Mouse (Mus musculus) gastrocnemius, adult 18-20 months (tissue): ENCODE results near the gene Tbc1d20. TPM values are rescaled to one million over a fixed set of nuclear protein-coding genes. Genes with fewer than 3 reads are reported as not detected.
A peak's percentile ranks its signal among the peaks of the same experiment; 100 is the strongest.
"Not testable (repeated sequence)": the region's sequence is repeated elsewhere in the genome, so short reads cannot be mapped to it uniquely, and the experiment has no call there.

Experiments used
- DNase-seq: peaks from one replicate; pipeline ENCODE4 v3.0.0; 2021; ENCODE audit warnings: low spot score
- long read RNA-seq, 2 experiments: library from polyadenylated mRNA; stranded (forward); transcript quantifications; one replicate each; pipeline ENCODE4 v2.0.0; 2021
- total RNA-seq, 2 experiments: library from RNA; stranded (reverse); gene quantifications; 2 replicates each; pipeline ENCODE4 v1.2.3; 2021

The Tbc1d20 gene
- total RNA-seq = 10 to 100 TPM; 18.6 to 25.1 TPM
- long read RNA-seq, experiment 1, transcript Tbc1d20-201 (8 exons, 3,386 nt) = major isoform, 21 of 28 reads
- long read RNA-seq, experiment 1, partial matches to known transcripts = 3 of 28 reads
- long read RNA-seq, experiment 1, other reads (novel, unspliced or antisense) = 4 of 28 reads
- long read RNA-seq, experiment 2, transcript Tbc1d20-201 (8 exons, 3,386 nt) = major isoform, 19 of 26 reads
- long read RNA-seq, experiment 2, partial matches to known transcripts = 4 of 26 reads
- long read RNA-seq, experiment 2, other reads (novel, unspliced or antisense) = 3 of 26 reads

- DNase-seq = peak; percentile 86
Measured at GRCm38 (mm10) chr2:152293727-152294475, at the start of gene Tbc1d20. Tbc1d20 (plus strand) TSS chr2:152293828.

GRCm38 (mm10) chr2:152247213-152247612 is 46.4 kb upstream of the Tbc1d20 start:
- DNase-seq = no peak

- no peak for DNase-seq
Measured at GRCm38 (mm10) chr2:152250511-152250910, 43.1 kb upstream of the Tbc1d20 start.

DNA sequence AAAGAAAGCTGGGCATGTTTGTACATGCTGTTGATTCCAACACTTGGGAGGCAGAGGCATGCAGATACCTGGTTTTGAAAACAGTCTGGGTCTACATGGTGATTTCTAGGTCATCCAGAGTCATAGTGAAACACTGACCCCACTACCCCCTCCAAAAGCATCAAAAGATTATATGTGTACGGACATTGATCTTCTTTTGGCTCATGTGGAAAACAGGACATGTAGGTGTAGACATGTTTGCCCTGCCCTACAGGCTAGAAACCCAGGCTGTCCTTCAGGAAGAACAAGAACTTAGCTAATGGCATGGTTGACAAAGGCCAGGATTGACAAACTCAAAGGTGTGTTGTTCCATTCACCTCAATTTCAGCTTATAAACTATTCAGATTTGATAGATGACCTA is 33.9 kb upstream of the Tbc1d20 start:
- DNase-seq = no peak

- no peak for DNase-seq
Measured at GRCm38 (mm10) chr2:152273639-152274038, 20.0 kb upstream of the Tbc1d20 start.

DNA sequence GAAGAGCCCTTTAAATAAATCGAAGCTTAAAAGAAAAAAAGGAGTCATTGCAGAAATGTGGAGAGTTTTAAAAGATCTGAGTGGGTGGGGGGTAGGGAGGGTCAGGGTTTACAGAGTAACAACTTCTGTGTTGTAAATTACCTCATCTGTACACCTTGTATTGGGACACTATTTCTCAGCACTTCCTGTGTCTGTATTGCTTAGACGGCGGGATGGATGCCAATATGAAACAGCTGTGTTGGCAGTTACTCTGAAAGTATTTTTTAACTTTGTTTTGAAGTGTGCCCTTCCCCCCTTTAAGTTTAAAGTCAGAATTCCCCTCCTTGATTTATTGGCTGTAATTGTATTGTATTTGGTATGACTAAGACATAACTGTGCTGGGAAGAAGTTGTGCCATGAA is 12.2 kb upstream of the Tbc1d20 start:
- DNase-seq = no peak

GRCm38 (mm10) chr2:152287560-152287959 is 6.1 kb upstream of the Tbc1d20 start:
- no peak for DNase-seq

DNA sequence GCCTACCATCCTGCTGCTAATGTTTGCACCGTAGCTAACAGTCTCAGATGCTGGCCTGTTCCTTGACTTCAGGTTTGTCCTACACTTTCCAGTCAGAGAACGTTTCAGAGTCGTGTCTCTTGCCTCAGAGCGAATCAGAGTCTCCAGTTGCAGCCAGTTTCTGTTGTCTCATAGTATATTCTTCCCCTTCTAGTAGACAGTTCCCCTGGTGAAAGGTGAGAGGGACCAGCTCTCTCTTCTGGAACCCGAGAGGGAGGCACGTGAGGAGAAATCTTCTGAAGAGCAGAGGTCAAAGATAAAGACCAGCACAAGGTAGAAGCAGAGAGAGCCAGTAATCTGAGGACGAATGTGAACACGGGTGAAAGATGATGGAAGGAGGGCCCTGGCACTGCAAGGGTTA is 5.6 kb upstream of the Tbc1d20 start:
- no peak for DNase-seq

GRCm38 (mm10) chr2:152289623-152290022 is 4.0 kb upstream of the Tbc1d20 start:
- not testable (repeated sequence) for DNase-seq

DNA sequence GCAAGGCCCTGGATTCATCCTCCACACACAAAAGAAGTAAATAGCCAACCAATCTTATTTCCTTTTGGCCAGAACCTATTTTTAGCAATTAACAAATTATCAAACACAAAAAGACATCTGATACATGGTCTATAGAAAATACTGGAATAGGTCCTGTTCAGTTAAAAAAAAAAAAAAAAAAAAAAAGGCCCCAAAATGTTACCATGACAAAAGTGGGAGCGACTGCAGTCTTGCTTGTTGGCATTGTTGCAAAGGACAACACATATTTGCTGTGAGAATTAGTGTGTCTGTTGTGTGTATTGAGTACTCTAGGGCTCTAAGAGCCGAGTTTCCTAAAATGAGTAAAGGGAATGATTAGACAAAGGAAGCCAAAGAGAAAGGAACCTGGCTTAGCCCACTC is 1.2 kb upstream of the Tbc1d20 start:
- no peak for DNase-seq

DNA sequence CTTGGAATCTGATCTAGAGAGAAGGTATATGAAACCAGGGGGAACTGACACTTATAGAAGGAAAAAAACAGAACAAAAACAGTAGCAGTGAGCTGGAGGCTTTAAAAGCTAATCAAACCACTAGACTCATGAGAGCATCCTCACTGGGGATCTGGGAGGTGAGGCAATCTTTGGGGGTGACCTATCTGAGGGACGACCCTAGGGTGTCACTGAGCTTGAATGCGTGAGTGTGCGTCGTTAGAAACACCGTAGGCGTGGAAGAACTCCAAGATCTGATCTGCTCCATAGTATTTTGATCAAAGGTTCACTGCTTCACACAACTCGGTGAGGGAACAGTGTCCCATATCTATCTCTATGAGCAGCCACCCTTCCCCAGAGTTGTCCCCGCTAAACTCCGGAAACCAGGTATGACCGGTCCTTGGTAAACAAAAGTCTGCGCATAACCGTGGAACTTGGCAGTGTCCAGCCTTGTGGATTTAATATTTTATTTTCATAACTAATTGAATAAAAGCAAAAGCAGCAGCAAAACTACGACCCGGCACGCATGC is 375 bp upstream of the Tbc1d20 start:
- DNase-seq = no peak

DNA sequence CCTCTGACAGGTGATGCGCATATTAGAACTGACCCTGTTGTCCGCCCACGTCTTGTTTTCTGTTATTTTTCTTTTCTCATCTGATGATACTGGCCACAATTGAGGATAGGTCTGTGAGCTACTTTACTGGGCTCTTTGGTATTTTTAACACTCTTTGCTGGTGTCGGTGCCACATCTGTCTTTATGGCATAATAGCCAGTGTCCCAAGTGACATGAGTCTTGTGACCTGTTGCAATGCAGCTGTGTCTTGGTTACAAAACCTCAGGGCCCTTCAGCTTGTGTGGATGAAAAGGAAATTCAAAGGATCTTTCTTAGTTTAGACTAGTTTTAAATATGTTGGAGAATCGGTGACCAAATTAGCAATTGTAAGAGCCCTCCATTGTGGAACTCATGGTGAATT is 913 bp downstream of the Tbc1d20 start:
- no peak for DNase-seq

- DNase-seq = no peak
Measured at GRCm38 (mm10) chr2:152302862-152303261, 9.2 kb downstream of the Tbc1d20 start.

- no peak for DNase-seq
Measured at GRCm38 (mm10) chr2:152303781-152304180, 10.2 kb downstream of the Tbc1d20 start.

- no peak for DNase-seq
Measured at GRCm38 (mm10) chr2:152305480-152305879, 11.9 kb downstream of the Tbc1d20 start.

DNA sequence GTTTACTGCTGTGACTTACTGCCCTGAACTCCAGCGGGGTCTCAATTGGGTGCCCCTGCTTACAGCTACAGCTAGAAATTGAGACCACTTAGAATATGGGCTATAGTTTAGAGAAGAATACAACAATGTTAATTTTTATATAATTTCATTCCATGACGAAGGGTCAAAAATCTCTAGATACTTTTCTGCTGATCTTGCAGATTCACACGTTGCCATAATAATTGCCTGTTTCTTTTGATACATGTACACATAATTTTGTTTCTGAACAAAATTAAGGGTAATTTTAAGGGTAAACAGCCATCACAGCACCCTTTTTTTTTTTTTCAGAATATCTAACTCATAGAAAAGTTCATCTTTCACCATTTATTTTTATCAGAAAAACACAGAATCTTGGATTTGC is 13.6 kb downstream of the Tbc1d20 start:
- no peak for DNase-seq

DNA sequence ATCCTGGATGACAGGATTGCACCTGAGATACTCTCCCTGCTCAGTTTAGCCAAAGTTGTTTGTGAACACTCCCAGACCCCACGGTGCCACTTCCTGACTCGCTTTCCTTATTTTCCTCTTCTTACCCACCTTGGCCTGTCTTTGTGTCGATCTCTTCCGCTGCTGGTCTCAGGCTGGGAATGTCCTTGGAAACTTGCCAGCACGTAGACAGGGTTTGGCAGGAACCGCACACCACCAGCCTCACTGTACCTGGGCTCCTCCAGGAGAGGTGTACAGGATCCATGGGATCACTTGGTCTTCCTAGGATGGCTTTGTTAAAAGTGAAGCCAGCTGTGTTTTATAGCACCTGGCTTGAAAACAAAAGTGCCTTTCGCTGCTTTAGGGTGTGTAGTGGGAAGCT is 19.4 kb downstream of the Tbc1d20 start:
- no peak for DNase-seq

DNA sequence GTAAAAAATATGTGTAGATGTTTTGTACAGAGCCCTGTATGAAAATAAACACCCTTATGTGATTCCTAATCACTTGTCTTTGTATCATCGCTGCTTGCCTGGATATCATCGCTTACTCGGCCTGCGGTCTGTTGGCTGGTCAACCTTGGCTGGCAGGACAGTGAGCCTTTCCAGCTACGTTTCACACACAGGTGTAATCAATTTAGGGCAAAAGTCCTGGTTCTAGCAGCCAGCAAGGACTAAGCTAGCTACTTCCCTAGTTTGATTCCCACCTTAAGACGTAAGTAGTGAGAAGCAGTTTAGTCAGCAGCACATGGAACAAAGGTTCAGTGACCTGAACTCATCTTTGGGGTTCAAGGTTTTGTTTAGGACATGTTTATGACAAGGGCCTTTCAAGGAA is 20.3 kb downstream of the Tbc1d20 start:
- DNase-seq = no peak

DNA sequence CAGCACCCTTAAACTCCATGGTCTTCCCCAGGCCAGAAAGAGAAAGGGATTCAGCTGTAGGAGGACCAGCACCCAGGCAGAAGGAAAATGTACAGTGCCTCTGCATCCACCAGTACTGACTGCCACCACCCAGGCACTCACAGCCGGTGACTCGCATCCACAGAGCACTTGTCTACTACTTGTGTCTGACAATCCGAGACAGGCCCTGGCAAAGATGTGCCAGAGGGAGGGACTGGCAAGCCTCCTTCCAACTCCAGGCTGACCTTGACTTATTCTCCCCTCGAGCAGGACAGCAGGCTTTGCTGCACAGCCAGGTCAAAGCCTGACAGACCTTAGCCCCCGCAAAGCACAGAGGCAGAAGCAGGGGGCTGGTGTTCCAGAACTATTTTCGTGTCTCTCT is 23.4 kb downstream of the Tbc1d20 start:
- DNase-seq = no peak

- DNase-seq = no peak
Measured at GRCm38 (mm10) chr2:152321558-152321957, 27.9 kb downstream of the Tbc1d20 start.

- DNase-seq = no peak
Measured at GRCm38 (mm10) chr2:152322198-152322597, 28.6 kb downstream of the Tbc1d20 start.

GRCm38 (mm10) chr2:152323971-152324370 is 30.3 kb downstream of the Tbc1d20 start:
- no peak for DNase-seq

- DNase-seq = no peak
Measured at GRCm38 (mm10) chr2:152324842-152325241, 31.2 kb downstream of the Tbc1d20 start.
